Mouse (Mus musculus) WW6 (cell line): ENCODE measurements around the gene Gm13695.
"Not testable (repeated sequence)": the region's sequence is repeated elsewhere in the genome, so short reads cannot be mapped to it uniquely, and the experiment has no call there.

Experiments
- DNase-seq: peaks from one replicate; pipeline ENCODE4 v3.0.0-alpha.2; 2013; ENCODE audit warnings: low read depth, low spot score

Gene Gm13695

DNA sequence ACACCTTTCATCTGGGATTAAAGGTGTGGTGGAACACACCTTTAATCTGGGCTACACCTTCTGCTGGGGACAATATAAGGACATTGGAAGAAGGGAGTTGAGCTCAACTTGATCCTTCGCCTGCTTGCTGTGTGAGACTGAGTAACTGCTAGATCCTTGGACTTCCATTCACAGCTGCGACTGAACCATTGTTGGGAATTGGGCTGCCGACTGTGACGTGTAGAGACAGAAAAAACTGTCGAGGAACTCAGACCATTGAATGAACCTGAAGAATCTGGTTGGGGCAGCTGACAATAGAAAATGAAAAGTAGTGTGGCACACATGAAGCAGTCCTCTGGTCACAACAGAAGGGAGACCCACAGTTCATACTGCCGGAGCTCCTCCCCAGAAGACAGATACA, at the start of gene Gm13695:
Gene Gm13695, plus strand, starts transcription at position 301 of the 400 bp plus-strand sequence.
- DNase-seq = not testable (repeated sequence)

DNA sequence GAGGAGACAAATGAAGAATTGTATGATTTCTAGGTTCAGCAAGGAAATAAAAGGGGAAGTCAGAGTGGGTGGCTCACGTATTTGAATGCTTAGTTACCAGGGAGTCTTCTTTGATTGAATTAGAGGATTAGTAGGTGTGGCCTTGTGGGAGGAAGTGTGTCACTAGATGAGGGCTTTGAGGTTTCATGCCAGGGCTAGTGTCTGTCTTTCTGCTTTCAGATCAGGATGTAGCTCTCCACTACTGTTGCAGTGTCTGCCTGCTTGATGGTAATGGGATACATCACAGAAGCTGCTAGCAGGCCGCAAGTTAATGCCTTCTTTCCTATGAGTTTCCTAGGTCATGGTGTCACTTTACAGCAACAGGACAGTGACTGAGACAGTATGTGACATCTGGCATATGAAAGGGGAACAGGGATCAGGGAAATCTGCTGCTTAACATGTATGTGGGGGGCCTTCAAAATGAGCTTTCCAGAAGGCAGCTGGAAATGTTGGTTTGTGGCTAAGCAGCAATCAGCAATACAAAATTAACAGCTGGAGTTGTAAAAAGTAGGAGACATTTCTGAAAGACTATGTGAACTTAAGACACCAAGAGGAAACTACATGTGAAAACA, 37.5 kb upstream of the Gm13695 start:
- no peak for DNase-seq

DNA sequence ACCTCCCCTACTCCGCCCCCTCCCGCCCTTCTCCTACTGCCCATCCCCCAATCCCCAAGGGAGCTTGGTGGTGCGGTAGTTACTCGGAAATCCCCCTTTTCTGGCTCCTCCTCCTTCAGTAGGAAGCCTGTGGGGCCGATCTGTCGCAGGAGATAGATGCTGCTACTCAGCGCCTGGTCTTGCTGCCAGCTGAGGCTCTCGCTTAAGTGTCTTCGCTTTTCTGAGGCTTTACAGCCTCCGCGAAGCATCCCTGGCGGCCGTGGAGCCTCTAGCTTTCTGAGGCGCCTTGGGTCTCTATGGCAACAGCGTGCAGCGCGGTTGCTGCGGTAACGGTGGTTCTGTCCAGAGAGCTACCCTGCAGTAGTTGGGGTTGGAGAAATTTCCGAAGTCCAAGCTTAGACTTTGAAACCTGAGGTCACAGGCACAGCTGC, 26.2 kb upstream of the Gm13695 start, which contains the start of gene Zswim2:
Gene Zswim2, minus strand, starts transcription at position 298 of the 431 bp plus-strand sequence.
- DNase-seq = peak; percentile 61

DNA sequence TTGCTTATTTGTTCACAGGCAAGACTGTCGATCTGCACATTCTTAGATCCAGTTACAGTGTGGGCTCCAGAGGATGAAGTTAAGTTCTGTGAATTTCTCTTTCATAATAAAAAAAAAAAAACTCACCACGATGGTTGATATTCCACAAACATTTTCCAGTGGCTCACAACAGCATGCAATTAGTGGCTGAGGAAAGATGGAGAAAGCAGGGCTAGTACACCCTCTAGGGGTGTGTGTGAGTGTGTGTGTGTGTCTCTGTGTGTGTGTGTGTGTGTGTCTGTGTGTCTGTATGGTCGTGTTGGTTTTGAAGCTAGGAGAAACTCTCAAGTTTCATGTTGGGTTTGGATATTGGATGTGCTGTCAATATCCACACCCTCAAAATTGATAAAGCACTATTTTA, 25.7 kb upstream of the Gm13695 start:
- DNase-seq = no peak

DNA sequence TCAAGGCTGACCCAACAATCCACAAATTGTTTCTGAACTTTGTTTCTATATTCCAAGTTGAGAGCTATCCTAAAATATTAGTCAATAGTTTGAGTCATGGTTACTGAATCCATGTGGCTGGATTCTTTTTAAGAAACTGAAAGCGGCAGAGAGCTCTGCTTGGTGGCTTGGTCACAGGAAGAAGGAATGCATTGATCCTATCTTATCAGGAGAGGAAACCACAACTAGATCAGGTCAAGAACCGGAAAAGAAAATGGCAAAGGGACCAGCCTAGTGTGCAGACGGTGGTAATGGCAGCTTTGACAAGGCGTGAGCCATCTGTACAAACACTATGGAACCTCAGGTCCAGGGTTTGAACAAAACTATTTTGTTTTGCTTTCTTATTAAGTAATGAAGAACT, 25.3 kb upstream of the Gm13695 start:
- DNase-seq = no peak

DNA sequence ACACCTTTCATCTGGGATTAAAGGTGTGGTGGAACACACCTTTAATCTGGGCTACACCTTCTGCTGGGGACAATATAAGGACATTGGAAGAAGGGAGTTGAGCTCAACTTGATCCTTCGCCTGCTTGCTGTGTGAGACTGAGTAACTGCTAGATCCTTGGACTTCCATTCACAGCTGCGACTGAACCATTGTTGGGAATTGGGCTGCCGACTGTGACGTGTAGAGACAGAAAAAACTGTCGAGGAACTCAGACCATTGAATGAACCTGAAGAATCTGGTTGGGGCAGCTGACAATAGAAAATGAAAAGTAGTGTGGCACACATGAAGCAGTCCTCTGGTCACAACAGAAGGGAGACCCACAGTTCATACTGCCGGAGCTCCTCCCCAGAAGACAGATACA, 11.7 kb upstream of the Gm13695 start, which contains the start of gene Gm13698:
Gene Gm13698, plus strand, starts transcription at position 301 of the 400 bp plus-strand sequence.
- DNase-seq = not testable (repeated sequence)

DNA sequence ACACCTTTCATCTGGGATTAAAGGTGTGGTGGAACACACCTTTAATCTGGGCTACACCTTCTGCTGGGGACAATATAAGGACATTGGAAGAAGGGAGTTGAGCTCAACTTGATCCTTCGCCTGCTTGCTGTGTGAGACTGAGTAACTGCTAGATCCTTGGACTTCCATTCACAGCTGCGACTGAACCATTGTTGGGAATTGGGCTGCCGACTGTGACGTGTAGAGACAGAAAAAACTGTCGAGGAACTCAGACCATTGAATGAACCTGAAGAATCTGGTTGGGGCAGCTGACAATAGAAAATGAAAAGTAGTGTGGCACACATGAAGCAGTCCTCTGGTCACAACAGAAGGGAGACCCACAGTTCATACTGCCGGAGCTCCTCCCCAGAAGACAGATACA, 5.9 kb upstream of the Gm13695 start, which contains the start of gene Gm13693:
Gene Gm13693, plus strand, starts transcription at position 301 of the 400 bp plus-strand sequence.
- not testable (repeated sequence) for DNase-seq

DNA sequence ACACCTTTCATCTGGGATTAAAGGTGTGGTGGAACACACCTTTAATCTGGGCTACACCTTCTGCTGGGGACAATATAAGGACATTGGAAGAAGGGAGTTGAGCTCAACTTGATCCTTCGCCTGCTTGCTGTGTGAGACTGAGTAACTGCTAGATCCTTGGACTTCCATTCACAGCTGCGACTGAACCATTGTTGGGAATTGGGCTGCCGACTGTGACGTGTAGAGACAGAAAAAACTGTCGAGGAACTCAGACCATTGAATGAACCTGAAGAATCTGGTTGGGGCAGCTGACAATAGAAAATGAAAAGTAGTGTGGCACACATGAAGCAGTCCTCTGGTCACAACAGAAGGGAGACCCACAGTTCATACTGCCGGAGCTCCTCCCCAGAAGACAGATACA, 5.7 kb downstream of the Gm13695 start, which contains the start of gene Gm13696:
Gene Gm13696, plus strand, starts transcription at position 301 of the 400 bp plus-strand sequence.
- DNase-seq = not testable (repeated sequence)

DNA sequence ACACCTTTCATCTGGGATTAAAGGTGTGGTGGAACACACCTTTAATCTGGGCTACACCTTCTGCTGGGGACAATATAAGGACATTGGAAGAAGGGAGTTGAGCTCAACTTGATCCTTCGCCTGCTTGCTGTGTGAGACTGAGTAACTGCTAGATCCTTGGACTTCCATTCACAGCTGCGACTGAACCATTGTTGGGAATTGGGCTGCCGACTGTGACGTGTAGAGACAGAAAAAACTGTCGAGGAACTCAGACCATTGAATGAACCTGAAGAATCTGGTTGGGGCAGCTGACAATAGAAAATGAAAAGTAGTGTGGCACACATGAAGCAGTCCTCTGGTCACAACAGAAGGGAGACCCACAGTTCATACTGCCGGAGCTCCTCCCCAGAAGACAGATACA, 11.5 kb downstream of the Gm13695 start, which contains the start of gene Gm13694:
Gene Gm13694, plus strand, starts transcription at position 301 of the 400 bp plus-strand sequence.
- DNase-seq = not testable (repeated sequence)

DNA sequence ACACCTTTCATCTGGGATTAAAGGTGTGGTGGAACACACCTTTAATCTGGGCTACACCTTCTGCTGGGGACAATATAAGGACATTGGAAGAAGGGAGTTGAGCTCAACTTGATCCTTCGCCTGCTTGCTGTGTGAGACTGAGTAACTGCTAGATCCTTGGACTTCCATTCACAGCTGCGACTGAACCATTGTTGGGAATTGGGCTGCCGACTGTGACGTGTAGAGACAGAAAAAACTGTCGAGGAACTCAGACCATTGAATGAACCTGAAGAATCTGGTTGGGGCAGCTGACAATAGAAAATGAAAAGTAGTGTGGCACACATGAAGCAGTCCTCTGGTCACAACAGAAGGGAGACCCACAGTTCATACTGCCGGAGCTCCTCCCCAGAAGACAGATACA, 17.3 kb downstream of the Gm13695 start, which contains the start of gene Gm13697:
Gene Gm13697, plus strand, starts transcription at position 301 of the 400 bp plus-strand sequence.
- not testable (repeated sequence) for DNase-seq

DNA sequence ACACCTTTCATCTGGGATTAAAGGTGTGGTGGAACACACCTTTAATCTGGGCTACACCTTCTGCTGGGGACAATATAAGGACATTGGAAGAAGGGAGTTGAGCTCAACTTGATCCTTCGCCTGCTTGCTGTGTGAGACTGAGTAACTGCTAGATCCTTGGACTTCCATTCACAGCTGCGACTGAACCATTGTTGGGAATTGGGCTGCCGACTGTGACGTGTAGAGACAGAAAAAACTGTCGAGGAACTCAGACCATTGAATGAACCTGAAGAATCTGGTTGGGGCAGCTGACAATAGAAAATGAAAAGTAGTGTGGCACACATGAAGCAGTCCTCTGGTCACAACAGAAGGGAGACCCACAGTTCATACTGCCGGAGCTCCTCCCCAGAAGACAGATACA, 23.1 kb downstream of the Gm13695 start, which contains the start of gene Gm13691:
Gene Gm13691, plus strand, starts transcription at position 301 of the 400 bp plus-strand sequence.
- not testable (repeated sequence) for DNase-seq

DNA sequence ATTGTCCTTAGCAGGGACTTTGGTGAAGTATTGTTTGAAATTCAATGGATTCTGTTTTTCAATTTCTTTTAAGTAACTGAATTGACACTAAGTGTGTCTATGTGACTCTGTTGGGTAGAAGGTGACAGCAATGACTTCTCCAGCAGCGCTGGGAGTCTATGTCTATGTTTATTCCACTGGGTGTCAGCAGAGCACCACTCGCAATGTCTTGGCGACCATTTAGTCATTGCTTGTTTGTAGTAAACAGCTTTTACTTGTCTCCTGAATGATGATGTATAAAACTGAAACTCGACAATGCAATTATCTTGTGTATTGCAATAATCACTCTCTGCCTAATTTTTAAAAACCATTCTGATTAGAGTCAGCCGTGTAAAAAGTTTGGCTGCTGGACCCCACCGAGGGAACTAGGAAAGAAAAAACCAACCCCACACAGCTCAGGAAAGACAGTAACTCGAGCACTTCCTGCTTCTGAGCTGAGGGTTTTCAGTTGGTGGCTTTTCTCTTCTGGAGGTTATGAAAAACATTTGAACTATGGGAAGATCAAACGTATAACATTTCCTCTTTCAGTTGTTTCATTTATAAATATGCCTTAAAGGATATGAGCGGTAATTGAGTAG, 26.6 kb downstream of the Gm13695 start:
- DNase-seq = not testable (repeated sequence)

DNA sequence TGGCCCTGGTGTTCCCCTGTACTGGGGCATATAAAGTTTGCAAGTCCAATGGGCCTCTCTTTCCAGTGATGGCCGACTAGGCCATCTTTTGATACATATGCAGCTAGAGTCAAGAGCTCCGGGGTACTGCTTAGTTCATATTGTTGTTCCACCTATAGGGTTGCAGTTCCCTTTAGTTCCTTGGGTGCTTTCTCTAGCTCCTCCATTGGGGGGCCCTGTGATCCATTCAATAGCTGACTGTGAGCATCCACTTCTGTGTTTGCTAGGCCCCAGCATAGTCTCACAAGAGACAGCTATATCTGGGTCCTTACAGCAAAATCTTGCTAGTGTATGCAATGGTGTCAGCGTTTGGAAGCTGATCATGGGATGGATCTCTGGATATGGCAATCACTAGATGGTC, 27.4 kb downstream of the Gm13695 start:
- DNase-seq = not testable (repeated sequence)

DNA sequence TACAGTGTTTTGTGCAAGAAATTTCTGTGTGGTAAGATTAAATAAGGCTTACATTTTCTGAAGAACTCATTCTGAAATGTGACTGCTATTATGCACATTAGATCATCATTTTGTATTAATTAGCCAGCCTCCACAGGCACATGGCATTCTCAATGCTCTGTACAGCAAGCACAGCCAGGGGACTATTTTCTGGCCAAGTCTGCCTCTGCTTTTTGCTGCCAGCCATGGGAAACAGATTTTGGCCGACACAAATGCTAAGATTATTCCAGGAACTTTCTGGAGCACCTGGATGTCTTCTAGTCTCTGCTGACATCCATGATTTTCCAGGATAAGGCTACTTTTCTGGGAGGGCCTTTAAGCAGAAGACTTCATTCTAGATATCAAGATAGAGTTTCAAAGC, 41.8 kb downstream of the Gm13695 start:
- DNase-seq = no peak

DNA sequence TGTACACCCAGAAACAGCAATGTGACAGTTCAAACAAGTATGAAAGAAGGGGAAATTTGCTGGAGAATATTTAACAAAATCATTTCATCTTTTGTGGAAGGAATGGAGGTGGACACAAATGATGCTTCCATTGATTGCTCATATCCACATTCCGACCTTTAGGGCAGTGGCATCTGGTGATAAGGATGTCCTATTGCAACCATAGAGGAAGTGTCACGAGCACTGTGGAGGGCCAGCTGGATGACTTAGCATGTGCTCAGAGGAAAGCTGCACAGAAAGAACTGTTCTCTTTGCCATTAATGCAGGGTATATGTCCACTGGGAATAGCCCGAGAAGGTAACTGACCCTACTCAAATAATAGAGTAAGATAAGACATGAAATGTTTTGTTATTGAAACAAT, 42.7 kb downstream of the Gm13695 start:
- no peak for DNase-seq

DNA sequence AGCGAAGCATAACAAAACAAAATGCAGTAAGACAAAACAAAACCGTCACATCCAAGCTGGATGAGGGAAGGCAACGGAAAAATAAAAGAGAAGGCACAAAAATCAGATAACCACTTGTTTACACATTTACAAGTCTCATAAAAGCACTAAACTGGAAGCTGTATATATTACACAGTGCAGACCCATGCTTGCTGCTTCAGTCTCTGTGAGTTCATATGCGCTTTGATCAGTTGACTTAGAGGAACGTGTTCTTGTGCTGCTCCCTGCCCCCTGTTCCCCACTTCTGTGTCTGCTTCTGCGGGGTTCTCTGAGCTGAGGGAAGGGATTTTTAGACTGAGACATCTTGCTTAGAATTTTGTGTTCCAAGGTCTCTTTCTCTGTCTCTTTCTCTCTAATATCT, 47.5 kb downstream of the Gm13695 start:
- no peak for DNase-seq

DNA sequence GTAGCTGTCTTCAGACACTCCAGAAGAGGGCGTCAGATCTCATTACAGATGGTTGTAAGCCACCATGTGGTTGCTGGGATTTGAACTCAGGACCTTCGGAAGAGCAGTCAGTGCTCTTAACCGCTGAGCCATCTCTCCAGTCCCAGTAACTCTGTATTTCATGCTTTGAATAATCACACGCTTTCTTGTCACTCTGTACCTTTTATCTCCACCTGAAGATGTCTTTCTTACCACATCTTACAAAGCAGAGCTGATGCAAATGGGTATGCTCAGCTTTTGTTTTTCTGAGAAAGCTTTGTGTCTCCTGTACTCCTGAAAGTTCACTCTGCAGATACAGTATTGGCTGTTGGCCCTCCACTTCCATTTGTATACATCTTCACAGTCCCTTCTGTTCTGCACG, 49.2 kb downstream of the Gm13695 start:
- DNase-seq = not testable (repeated sequence)

DNA sequence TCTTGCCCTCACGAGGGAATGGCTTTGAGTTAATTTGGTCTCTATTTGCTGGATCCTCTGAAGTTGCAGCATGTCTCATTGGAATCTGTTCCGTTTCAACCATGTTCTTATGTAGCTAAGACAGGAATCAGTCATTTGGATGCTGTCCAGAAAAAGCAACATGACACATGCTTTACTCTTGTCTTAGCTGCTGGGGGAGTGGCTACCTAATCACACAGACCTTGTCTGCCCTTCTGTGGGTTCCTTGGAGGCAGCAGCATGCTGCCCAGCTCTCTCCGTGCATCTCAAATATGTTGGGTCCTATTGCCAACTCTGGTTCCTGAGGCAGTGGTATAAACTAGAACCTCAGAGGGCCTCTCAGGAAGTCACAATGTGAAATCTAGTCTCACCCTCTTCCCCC, 51.2 kb downstream of the Gm13695 start:
- no peak for DNase-seq
